Mouse (Mus musculus): Measurements from ENCODE around the gene Mob2. TPM values are rescaled to one million over a fixed set of nuclear protein-coding genes. Genes with fewer than 3 reads are reported as not detected.

Gene Mob2
- total RNA-seq, 2 experiments from 2014 or later = 21.1 to 21.2 TPM

DNA sequence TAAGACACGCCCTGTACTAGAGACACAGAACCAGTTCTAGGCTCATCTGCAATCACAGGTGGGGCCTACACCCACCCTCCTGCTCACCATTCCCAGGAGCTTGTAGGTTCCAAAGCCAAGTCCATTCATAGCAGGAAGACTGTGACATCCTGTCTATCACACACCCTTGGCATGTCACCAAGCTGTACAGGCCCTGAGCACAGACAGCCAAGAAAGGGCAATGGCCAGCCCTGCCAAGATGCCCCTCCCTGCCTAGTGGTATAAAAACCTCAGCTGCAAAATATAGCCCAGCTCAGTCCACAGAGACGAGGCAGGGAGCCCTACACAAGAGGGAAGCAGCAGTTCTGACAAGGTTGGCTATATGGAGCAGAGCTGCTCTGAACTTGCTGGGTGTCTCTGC is 26.7 kb downstream of the Mob2 start:
- intact Hi-C loops (cut with DNase I) = no loop called here
- peak; percentile 41 for DNase-seq

DNA sequence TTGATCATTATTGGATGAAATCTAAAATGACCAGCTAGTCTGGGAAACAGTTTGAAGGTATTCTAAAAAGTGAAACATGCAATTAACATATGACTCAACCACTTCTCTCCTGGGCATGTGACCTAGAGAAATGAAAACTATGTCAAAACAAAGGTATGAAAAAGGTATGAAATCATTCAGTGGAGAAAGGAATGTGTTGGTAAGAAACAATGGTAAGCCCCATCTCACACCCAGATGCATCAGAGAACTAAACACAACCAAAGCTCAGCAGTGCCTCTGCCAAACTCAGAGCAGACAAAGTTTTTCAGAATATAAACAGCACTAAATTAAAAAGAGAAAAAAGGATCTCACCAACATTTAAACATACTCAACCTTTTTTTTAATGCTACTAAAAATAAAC is 30.8 kb downstream of the Mob2 start:
- no peak for DNase-seq
- intact Hi-C loops (cut with DNase I) = no loop called here

- intact Hi-C loops (cut with DNase I) = no loop called here
- no peak for DNase-seq
Observed at GRCm38 (mm10) chr7:142025926-142026325, 34.9 kb downstream of the Mob2 start.

DNA sequence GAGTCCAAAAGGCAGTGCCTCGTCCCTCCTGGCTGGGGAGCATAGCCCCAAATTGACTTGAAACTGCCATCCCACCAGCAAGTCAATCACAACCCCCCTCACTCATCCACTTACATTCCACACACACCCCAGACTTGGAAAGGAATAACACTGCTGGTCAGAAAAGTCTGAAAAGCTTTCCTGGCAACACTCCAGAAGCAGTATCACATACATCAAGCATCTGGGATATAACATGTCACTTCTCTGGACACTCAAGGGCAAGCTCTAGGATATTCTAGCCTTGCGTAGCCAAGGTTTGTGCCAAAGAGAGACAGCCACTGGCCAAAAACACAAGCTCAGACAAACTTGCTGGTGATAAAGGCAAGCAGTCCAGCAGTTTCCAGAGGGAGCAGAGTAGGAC is 35.7 kb downstream of the Mob2 start:
- DNase-seq = no peak
- intact Hi-C loops (cut with DNase I) = no loop called here

DNA sequence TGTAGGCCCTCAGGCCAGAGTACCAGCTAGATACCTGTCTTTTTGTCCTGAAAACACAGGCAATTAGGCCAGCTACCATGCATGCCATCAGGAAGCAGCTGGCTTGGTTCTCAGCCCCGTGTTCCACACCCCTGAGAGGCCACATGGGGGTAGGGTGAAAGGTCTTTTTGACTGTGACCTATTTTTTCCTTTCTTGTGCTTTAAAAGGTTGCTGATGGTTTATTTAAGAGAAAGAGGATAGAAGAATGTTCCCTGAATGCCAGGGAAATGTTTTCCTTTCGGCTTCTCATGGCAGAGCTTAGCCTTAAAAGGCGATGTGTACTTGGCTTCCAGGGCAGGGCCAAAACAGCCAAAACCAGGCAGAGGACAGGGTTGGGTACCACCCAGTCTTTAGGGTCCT is 40.0 kb downstream of the Mob2 start:
- intact Hi-C loops (cut with DNase I) = no loop called here
- DNase-seq = no peak

DNA sequence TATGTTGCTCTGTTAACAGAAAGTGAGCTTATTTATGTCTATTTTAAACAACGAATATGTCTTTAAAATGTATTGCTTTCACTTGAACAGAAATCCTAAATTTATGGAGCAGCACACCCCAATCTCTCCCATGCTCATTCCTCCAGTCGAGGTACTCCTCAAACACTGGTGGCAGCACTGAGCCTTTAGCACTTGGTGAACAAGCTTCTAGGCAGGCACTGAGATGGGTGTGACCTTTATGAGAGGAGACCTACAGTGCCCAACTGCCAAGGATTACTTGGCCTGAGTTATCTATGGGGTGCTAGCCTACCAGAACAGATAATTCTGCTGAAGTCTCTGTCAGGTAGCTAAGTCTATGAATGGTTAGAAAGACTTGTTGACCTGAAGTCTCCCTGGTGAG is 41.2 kb downstream of the Mob2 start:
- intact Hi-C loops (cut with DNase I) = no loop called here
- no peak for DNase-seq

- intact Hi-C loops (cut with DNase I) = no loop called here
- peak; percentile 51 for DNase-seq
Observed at GRCm38 (mm10) chr7:142016562-142016961, 44.3 kb downstream of the Mob2 start.

- intact Hi-C loops (cut with DNase I) = no loop called here
- DNase-seq = peak; percentile 74
Observed at GRCm38 (mm10) chr7:142001597-142002340, 59.1 kb downstream of the Mob2 start.

GRCm38 (mm10) chr7:142000661-142001060 is 60.2 kb downstream of the Mob2 start:
- DNase-seq = no peak
- intact Hi-C loops (cut with DNase I) = no loop called here

DNA sequence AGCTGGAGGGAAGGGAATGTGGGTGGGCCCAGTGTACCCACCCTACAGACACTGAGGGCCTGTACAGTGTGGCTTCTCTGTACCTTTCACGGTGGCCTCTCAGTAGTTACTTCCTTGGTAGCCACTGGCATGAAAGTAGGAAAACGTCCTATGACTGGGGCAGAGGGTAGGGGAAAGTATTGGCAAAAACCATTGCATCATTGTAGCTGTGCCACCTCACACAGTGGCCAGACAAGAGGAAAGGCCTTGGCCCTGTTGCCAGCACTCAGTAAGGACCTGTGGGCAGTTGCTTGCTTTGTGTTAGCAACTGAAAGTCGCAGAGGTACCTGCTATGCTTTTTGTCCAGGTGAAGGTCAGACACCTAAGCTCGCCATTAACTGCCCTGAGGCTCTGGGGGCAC is 66.7 kb downstream of the Mob2 start:
- intact Hi-C loops (cut with DNase I) = no loop called here
- DNase-seq = no peak

DNA sequence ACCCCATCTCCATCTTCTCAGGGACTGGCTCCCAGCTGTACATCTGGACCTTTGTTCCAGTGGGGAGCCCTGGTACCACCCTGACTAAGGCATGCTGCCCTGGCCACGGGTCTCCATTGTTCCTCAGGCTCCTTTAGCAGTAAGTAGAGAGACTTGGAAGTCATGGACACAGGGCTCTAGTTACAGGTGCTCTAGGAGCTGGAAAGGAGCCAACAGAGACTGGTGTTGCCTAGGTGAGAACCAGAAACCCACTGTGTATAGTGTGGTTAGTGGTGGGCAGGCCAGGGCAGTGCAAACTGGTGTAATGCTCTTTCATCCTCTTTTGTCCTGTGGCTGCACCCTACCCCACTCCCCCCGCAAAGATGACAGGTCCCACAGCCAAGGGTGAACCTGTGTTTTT is 69.7 kb downstream of the Mob2 start:
- intact Hi-C loops (cut with DNase I) = no loop called here
- DNase-seq = no peak

DNA sequence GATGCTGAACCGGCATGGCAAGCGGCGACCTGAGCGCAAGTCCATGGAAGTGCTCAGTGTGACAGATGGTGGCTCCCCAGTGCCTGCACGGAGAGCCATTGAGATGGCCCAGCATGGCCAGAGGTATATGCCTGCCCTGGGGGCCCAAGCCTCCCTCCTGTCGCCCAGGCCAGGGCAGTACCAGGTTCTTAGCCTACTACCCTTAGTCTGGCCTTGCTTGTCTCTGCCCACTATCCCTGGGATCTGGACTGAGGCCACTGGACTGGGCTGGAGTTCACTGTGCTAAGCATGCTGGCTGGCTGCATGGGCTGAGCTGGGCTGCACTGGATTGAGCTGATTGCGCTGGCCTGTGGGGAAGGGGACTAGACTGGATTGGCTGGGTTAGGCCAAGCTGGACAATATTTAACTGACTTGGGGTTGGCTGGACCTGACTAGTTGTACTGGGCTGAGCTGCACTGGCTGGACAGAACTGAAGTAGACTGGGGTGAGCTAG is 72.5 kb downstream of the Mob2 start:
- no peak for DNase-seq
- intact Hi-C loops (cut with DNase I) = no loop called here

GRCm38 (mm10) chr7:141981237-141981636 is 79.6 kb downstream of the Mob2 start:
- no peak for DNase-seq
- intact Hi-C loops (cut with DNase I) = no loop called here

DNA sequence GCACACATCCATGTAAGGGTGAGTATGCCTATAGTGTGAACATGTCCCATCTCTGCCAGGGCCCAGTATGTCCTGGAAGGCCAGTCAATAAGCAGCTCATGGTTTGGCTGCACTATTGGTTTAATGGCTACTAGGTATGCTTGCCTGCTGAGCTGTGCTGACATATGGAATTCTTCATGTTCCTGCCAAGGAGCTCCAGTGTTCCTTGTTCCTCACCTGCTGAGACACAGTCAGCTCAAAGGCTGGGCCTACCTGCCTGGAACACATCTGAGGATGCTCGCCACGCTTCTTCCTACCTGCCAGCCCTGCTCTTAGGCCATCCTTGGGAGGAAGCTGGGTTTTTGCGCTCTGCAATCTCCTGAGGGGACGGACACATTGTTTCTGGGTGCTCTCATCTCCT is 81.6 kb downstream of the Mob2 start:
- no peak for DNase-seq
- intact Hi-C loops (cut with DNase I) = no loop called here

DNA sequence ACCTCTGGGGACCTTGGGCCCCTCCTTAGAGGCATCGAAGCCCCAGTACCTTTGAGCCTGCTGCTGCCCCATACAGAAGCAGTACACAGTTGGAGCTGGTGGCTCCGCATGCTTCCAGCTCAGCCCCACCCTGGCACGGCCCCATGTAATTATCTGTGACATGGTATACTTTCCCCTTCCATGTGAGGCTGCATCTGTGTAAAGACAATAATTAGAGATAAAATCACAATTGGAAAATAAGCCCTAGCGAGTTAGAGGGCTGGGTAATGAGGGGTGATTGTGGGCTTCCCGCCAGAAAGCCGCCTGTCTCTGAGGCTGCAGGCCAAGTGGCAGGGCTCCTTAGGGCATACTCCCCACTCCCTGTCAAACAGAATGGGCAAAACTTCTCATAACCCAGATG is 82.9 kb downstream of the Mob2 start:
- intact Hi-C loops (cut with DNase I) = no loop called here
- DNase-seq = peak; percentile 48

GRCm38 (mm10) chr7:141972831-141973619 is 87.8 kb downstream of the Mob2 start:
- intact Hi-C loops (cut with DNase I) = no loop called here
- DNase-seq = no peak

- intact Hi-C loops (cut with DNase I) = no loop called here
- DNase-seq = no peak
Observed at GRCm38 (mm10) chr7:141966281-141966680, 94.6 kb downstream of the Mob2 start.

GRCm38 (mm10) chr7:141962521-141962920 is 98.3 kb downstream of the Mob2 start:
- intact Hi-C loops (cut with DNase I) = no loop called here
- no peak for DNase-seq

DNA sequence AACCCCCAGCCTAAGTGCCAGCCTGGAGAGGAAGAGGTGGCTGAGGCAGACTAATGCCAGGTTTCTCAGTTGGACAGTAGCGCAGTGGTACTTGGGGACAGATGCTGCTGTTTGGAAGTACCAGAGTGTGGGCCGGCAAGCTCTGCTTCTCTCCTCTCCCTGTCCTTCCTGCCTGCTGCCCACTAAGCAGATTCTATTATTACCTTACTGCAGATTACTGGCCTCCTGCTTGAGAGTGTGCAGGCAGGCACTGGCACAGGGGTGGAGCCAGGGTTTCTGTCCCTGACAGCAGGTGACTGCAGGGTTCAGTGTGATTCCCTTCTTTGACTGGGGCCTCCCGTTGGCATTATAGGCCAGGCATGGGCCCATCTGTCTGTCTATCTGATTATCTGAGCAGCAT is 99.4 kb downstream of the Mob2 start:
- no peak for DNase-seq
- intact Hi-C loops (cut with DNase I) = no loop called here

DNA sequence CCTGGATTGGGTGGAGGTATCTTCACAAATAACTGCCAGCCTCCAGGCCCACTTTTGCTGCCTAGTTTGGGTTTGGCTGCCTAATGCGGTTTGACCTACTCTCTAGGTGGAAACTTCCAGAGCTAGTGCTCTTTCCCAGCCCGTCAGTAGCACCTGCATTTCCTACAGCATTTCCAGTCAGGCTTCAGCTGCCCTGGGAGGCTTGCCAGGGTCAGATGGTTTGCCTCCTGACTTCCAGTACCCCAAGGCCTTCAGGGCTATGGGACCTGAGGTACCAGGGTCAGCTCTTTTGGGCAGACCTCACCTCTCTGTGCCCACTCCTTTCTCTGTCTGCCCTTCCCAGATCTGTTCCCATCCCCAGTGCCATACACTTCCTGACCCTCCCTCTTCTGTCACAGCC is 99.9 kb downstream of the Mob2 start:
- no peak for DNase-seq
- intact Hi-C loops (cut with DNase I) = no loop called here

DNA sequence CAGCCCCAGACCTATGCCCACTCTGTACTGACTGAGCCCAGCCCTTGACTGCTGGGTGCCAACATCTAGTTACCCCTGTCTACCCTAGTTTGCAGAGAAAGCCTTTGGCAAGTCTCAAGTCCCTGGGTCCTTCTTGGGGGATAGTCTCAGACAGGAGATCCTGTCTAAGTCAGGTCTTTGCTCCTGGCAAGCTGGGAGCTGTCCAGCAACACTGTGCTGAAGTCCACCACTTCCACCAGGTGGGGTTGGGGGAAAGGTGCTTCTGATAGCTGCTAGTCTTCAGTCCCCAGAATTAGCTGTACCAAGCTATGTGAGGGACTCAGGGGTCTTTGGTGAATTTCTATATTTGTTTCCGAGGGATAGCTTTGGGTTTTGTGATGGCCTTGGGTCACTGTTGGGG is 101.7 kb downstream of the Mob2 start:
- intact Hi-C loops (cut with DNase I) = no loop called here
- DNase-seq = no peak

Data from left cerebral cortex, postnatal 4 days (tissue).